Mouse (Mus musculus): ENCODE results near the gene Txndc11.

GRCm38 (mm10) chr16:11128301-11128700 lies 6.1 kb downstream of the Txndc11 start:
- TF ChIP-seq CTCF (IDR thresholded peaks at IDR 0.05; ENCODE audit: borderline replicate concordance, insufficient read depth, low read length): no peak
- no peak for TF ChIP-seq POLR2A (IDR thresholded peaks at IDR 0.05; ENCODE audit: low read depth, low read length)

All from embryonic fibroblast, embryonic 13.5 days (primary cell).